Mouse (Mus musculus) thymus, adult 2 months (tissue): ENCODE data around the gene Gpc6.

ENCODE experiments used
- CTCF ChIP-seq: fragments of 200-500 bp; IDR thresholded peaks from 2 replicates; pipeline ENCODE4 v1.5.1; 2012; ENCODE audit warnings: mild to moderate bottlenecking, control low read depth, low read length, moderate library complexity, borderline replicate concordance; ENCODE audit not compliant: control insufficient read depth, poor library complexity, insufficient read depth; ENCODE audit errors: extremely low read depth
- POLR2A ChIP-seq: fragments of 200-500 bp; IDR thresholded peaks from 2 replicates; pipeline ENCODE4 v1.6.1; 2012; ENCODE audit warnings: mild to moderate bottlenecking, low read length, control low read depth, moderate library complexity; ENCODE audit not compliant: control insufficient read depth, poor library complexity, insufficient read depth; ENCODE audit errors: extremely low read depth

GRCm38 (mm10) chr14:117972576-117972975, 1047.5 kb downstream of the Gpc6 start:
- TF ChIP-seq CTCF: no peak
- TF ChIP-seq POLR2A: no peak
